Mouse (Mus musculus) layer of hippocampus, adult 9-11 months (tissue): ENCODE results near the gene Atcay.
"Not testable (repeated sequence)": the region's sequence is repeated elsewhere in the genome, so short reads cannot be mapped to it uniquely, and the experiment has no call there.

Experiments used
- DNase-seq: peaks from one replicate; pipeline ENCODE4 v3.0.0; 2022

Atcay gene

GRCm38 (mm10) chr10:81240876-81241275 lies 10.2 kb upstream of the Atcay start:
- DNase-seq = no peak

GRCm38 (mm10) chr10:81238618-81239017 lies 8.0 kb upstream of the Atcay start:
- DNase-seq = no peak

GRCm38 (mm10) chr10:81236471-81237268 lies 6.0 kb upstream of the Atcay start:
- no peak for DNase-seq

- no peak for DNase-seq
Measured at GRCm38 (mm10) chr10:81234206-81234605, 3.6 kb upstream of the Atcay start.

GRCm38 (mm10) chr10:81233226-81233585 lies 2.6 kb upstream of the Atcay start:
- DNase-seq = no peak

- peak; percentile 94 for DNase-seq
Measured at GRCm38 (mm10) chr10:81232580-81233225, 2.1 kb upstream of the Atcay start, which contains the start of gene Zfr2. Zfr2 (plus strand) TSS chr10:81233155.

GRCm38 (mm10) chr10:81231436-81231835 lies 803 bp upstream of the Atcay start:
- no peak for DNase-seq

- DNase-seq = no peak
Measured at GRCm38 (mm10) chr10:81229735-81230437, 747 bp downstream of the Atcay start.

GRCm38 (mm10) chr10:81223731-81224130 lies 6.9 kb downstream of the Atcay start:
- DNase-seq = not testable (repeated sequence)

- DNase-seq = no peak
Measured at GRCm38 (mm10) chr10:81221402-81222015, 9.1 kb downstream of the Atcay start.

GRCm38 (mm10) chr10:81217964-81218363 lies 12.7 kb downstream of the Atcay start:
- no peak for DNase-seq

- DNase-seq = not testable (repeated sequence)
Measured at GRCm38 (mm10) chr10:81217267-81217666, 13.4 kb downstream of the Atcay start.

- no peak for DNase-seq
Measured at GRCm38 (mm10) chr10:81216810-81217209, 13.8 kb downstream of the Atcay start.

- DNase-seq = no peak
Measured at GRCm38 (mm10) chr10:81216260-81216659, 14.4 kb downstream of the Atcay start.

- no peak for DNase-seq
Measured at GRCm38 (mm10) chr10:81210154-81210553, 20.5 kb downstream of the Atcay start.

GRCm38 (mm10) chr10:81204137-81204536 lies 26.5 kb downstream of the Atcay start:
- no peak for DNase-seq

GRCm38 (mm10) chr10:81202978-81203720 lies 27.5 kb downstream of the Atcay start:
- DNase-seq = no peak

GRCm38 (mm10) chr10:81201807-81202758 lies 28.6 kb downstream of the Atcay start, which contains the start of gene Nmrk2:
Nmrk2 (minus strand) TSS chr10:81202051.
- no peak for DNase-seq

GRCm38 (mm10) chr10:81200605-81201287 lies 29.9 kb downstream of the Atcay start:
- no peak for DNase-seq

- no peak for DNase-seq
Measured at GRCm38 (mm10) chr10:81200141-81200540, 30.5 kb downstream of the Atcay start.

- no peak for DNase-seq
Measured at GRCm38 (mm10) chr10:81198990-81199389, 31.6 kb downstream of the Atcay start.
